Mouse (Mus musculus): ENCODE data around the gene Plekhh2.

GRCm38 (mm10) chr17:84482831-84483230 is 28.9 kb upstream of the Plekhh2 start:
- TF ChIP-seq CTCF (IDR thresholded peaks at IDR 0.05): no peak
- TF ChIP-seq POLR2A (IDR thresholded peaks at IDR 0.05; ENCODE audit: insufficient read depth, low read depth, low read length): no peak
- no peak for TF ChIP-seq EP300 (IDR thresholded peaks at IDR 0.05; ENCODE audit: insufficient read depth, low read depth, low read length)

All from heart, adult 2 months (tissue).